Mouse (Mus musculus) bone marrow, adult 2 months (tissue): ENCODE results near the gene Bbs7. TPM values are rescaled to one million over a fixed set of nuclear protein-coding genes. Genes with fewer than 3 reads are reported as not detected.

Source experiments
- H3K27ac ChIP-seq: fragments of 200-500 bp; 2 replicates; pipeline ENCODE4 v1.5.1; 2012; ENCODE audit warnings: low read depth, mild to moderate bottlenecking, control low read depth, inconsistent platforms, low read length; ENCODE audit not compliant: control insufficient read depth, poor library complexity, insufficient read depth
- H3K4me1 ChIP-seq: fragments of 200-500 bp; 2 replicates; pipeline ENCODE4 v1.6.1; 2011; ENCODE audit warnings: low read length; ENCODE audit not compliant: control insufficient read depth, insufficient read depth
- H3K4me3 ChIP-seq: fragments of 200-500 bp; replicated peaks from 2 replicates; pipeline ENCODE3; 2011; ENCODE audit warnings: mild to moderate bottlenecking, low read depth, low read length, control low read depth; ENCODE audit not compliant: control insufficient read depth
- CTCF ChIP-seq: fragments of 200-500 bp; IDR thresholded peaks from 2 replicates; pipeline ENCODE4 v1.5.1; 2011; ENCODE audit warnings: low read length, control low read depth; ENCODE audit not compliant: control insufficient read depth, insufficient read depth
- POLR2A ChIP-seq: fragments of 200-500 bp; IDR thresholded peaks from 2 replicates; pipeline ENCODE4 v1.6.1; 2011; ENCODE audit warnings: low read depth, mild to moderate bottlenecking, control low read depth, low read length, borderline replicate concordance; ENCODE audit not compliant: control insufficient read depth
- WGBS: fragments of 180-500 bp; shearing (Covaris S2); methylation state at CpG from one replicate; pipeline ENCODE4 v1.1.7; 2018; 5-methylcytosine and 5-hydroxymethylcytosine counted together
- polyA plus RNA-seq: library from polyadenylated mRNA; stranded (reverse); fragments of >200 nt; gene quantifications from 2 replicates; pipeline ENCODE4 v1.2.4, GENCODE M21; 2011; ENCODE audit warnings: low replicate concordance; ENCODE audit not compliant: missing spikeins, insufficient read depth, insufficient read length

Bbs7 gene
- polyA plus RNA-seq, 1 experiment = 1.9 TPM

GRCm38 (mm10) chr3:36569836-36570235 lies 43.4 kb downstream of the Bbs7 start:
- WGBS = 67% methylated on average over 5 of the region's 5 CpGs
- Histone ChIP-seq H3K4me3 (peak overlapping the region; percentile 68), H3K27ac (no peak overlapping the region; the same call in 1 of the 2 replicates)

GRCm38 (mm10) chr3:36563666-36564065 lies 49.6 kb downstream of the Bbs7 start:
- WGBS = 95% methylated on average over 3 of the region's 3 CpGs
- Histone ChIP-seq H3K4me1 (no peaks in the 10 kb centered on the region), H3K27ac (no peak overlapping the region), H3K4me3 (no peak overlapping the region)
- TF ChIP-seq CTCF (no peak), POLR2A (no peak)

More at GRCm38 (mm10) chr3:36569836-36570235, 43.4 kb downstream of the Bbs7 start:
- no peaks in the 10 kb centered on the region; the same call in none of the 2 replicates for H3K4me1 ChIP-seq
- no peak for TF ChIP-seq POLR2A
- TF ChIP-seq CTCF = no peak

- Histone ChIP-seq H3K4me1 (no peaks in the 10 kb centered on the region), H3K27ac (no peak overlapping the region), H3K4me3 (no peak overlapping the region)
- TF ChIP-seq POLR2A = no peak
- no peak for TF ChIP-seq CTCF
- 67% methylated on average over 4 of the region's 4 CpGs for WGBS
Observed at GRCm38 (mm10) chr3:36559606-36560005, 53.7 kb downstream of the Bbs7 start.

- Histone ChIP-seq H3K27ac (no peak overlapping the region), H3K4me3 (no peak overlapping the region), H3K4me1 (no peaks in the 10 kb centered on the region)
- TF ChIP-seq POLR2A (no peak), CTCF (no peak)
- WGBS = 84% methylated on average over 1 of the region's 1 CpGs
Observed at GRCm38 (mm10) chr3:36557601-36558000, 55.7 kb downstream of the Bbs7 start.

- TF ChIP-seq POLR2A (peak; percentile 68; the same call in 1 of the 2 replicates), CTCF (no peak)
- under 1% methylated on average over 39 of the region's 39 CpGs for WGBS
- peak within 1 kb of the TSS; percentile 98 for H3K4me3 ChIP-seq
- no peaks in the 10 kb centered on the region; the same call in 1 of the 2 replicates for H3K4me1 ChIP-seq
- H3K27ac ChIP-seq = no peak within 1 kb of the TSS; the same call in 1 of the 2 replicates
Observed at GRCm38 (mm10) chr3:36552406-36553047, 60.8 kb downstream of the Bbs7 start, which contains the start of gene Exosc9. Gene Exosc9 (plus strand): TSS chr3:36552606.

GRCm38 (mm10) chr3:36551851-36552384 lies 61.4 kb downstream of the Bbs7 start:
- no peak overlapping the region for H3K27ac ChIP-seq
- H3K4me1 ChIP-seq = no peaks in the 10 kb centered on the region; the same call in 1 of the 2 replicates
- TF ChIP-seq POLR2A = no peak
- TF ChIP-seq CTCF = no peak
- 11% methylated on average over 12 of the region's 12 CpGs for WGBS
- peak overlapping the region; percentile 98 for H3K4me3 ChIP-seq

- H3K27ac ChIP-seq = no peak overlapping the region
- 41% methylated on average over 9 of the region's 9 CpGs for WGBS
- no peak for TF ChIP-seq CTCF
- TF ChIP-seq POLR2A = no peak
- H3K4me3 ChIP-seq = no peak overlapping the region
- no peaks in the 10 kb centered on the region; the same call in 1 of the 2 replicates for H3K4me1 ChIP-seq
Observed at GRCm38 (mm10) chr3:36551343-36551742, 61.9 kb downstream of the Bbs7 start.

GRCm38 (mm10) chr3:36544961-36545360 lies 68.3 kb downstream of the Bbs7 start:
- no peaks in the 10 kb centered on the region for H3K4me1 ChIP-seq
- H3K27ac ChIP-seq = no peak overlapping the region
- WGBS = 74% methylated on average over 3 of the region's 3 CpGs
- H3K4me3 ChIP-seq = no peak overlapping the region
- TF ChIP-seq CTCF = no peak
- TF ChIP-seq POLR2A = no peak

GRCm38 (mm10) chr3:36541399-36541798 lies 71.9 kb downstream of the Bbs7 start:
- H3K27ac ChIP-seq = no peak overlapping the region
- no peaks in the 10 kb centered on the region for H3K4me1 ChIP-seq
- WGBS = 76% methylated on average over 2 of the region's 2 CpGs
- no peak overlapping the region for H3K4me3 ChIP-seq
- TF ChIP-seq CTCF = no peak
